Mouse (Mus musculus) MEL (cell line): Measurements from ENCODE around the gene Cxcl10. TPM values are rescaled to one million over a fixed set of nuclear protein-coding genes. Genes with fewer than 3 reads are reported as not detected.

Experiments used
- DNase-seq: peaks from one replicate; pipeline ENCODE4 v3.0.0; 2011; ENCODE audit warnings: low read depth, low spot score
- H3K27ac ChIP-seq: 2 replicates; pipeline ENCODE4 v1.5.1; 2012; ENCODE audit warnings: low read depth, mild to moderate bottlenecking, control low read depth, low read length, moderate library complexity; ENCODE audit not compliant: control insufficient read depth
- H3K27me3 ChIP-seq, 2 experiments: fragments of 150-350 bp in 1 of 2; sonication (generic) in 1 of 2; 2 replicates each; pipeline ENCODE4 v1.6.1; 2012; ENCODE audit warnings: low read length in 2 of 2, mild to moderate bottlenecking in 2 of 2, improper control_type of control experiment in 1 of 2, moderate library complexity in 1 of 2; ENCODE audit not compliant: insufficient read depth in 2 of 2, control insufficient read depth in 1 of 2
- H3K36me3 ChIP-seq, 2 experiments: 2 replicates each; pipeline ENCODE4 v1.6.1; 2012 to 2014; ENCODE audit warnings: low read length in 2 of 2, improper control_type of control experiment in 1 of 2, inconsistent platforms in 1 of 2, mild to moderate bottlenecking in 1 of 2; ENCODE audit not compliant: insufficient read depth in 2 of 2, control insufficient read depth in 1 of 2
- H3K4me1 ChIP-seq, 2 experiments: fragments of 150-350 bp in 1 of 2; sonication (generic) in 1 of 2; 2 replicates each; pipeline ENCODE4 v1.6.1; 2012; ENCODE audit warnings: low read length in 2 of 2, improper control_type of control experiment in 1 of 2, mild to moderate bottlenecking in 1 of 2; ENCODE audit not compliant: insufficient read depth in 2 of 2, control insufficient read depth in 1 of 2
- H3K4me3 ChIP-seq, 2 experiments: fragments of 150-350 bp in 1 of 2; sonication (generic) in 1 of 2; 2 replicates each; pipeline ENCODE4 v1.5.1; 2012; ENCODE audit warnings: low read depth in 2 of 2, low read length in 2 of 2, mild to moderate bottlenecking in 2 of 2, moderate library complexity in 2 of 2, control low read depth in 1 of 2, improper control_type of control experiment in 1 of 2; ENCODE audit not compliant: control insufficient read depth in 1 of 2, insufficient read depth in 1 of 2
- H3K79me2 ChIP-seq: 2 replicates; pipeline ENCODE4 v1.6.1; 2012; ENCODE audit warnings: mild to moderate bottlenecking, low read length, moderate library complexity; ENCODE audit not compliant: control insufficient read depth, poor library complexity, insufficient read depth
- H3K9ac ChIP-seq: 2 replicates; pipeline ENCODE4 v1.6.1; 2012; ENCODE audit warnings: low read depth, mild to moderate bottlenecking, control low read depth, low read length, moderate library complexity; ENCODE audit not compliant: control insufficient read depth, poor library complexity, severe bottlenecking
- H3K9me3 ChIP-seq: fragments of 150-350 bp; sonication (generic); replicated peaks from 2 replicates; pipeline ENCODE4 v1.6.1; 2012; ENCODE audit warnings: mild to moderate bottlenecking, low read length, improper control_type of control experiment, moderate library complexity; ENCODE audit not compliant: insufficient read depth
- BHLHE40 ChIP-seq: IDR thresholded peaks from 2 replicates; pipeline ENCODE4 v1.6.1; 2012; ENCODE audit warnings: low read depth, mild to moderate bottlenecking, inconsistent platforms, low read length, improper control_type of control experiment, borderline replicate concordance
- CHD1 ChIP-seq: IDR thresholded peaks from 2 replicates; pipeline ENCODE4 v1.6.1; 2012; ENCODE audit warnings: low read depth, mild to moderate bottlenecking, inconsistent platforms, low read length, improper control_type of control experiment
- CHD2 ChIP-seq: IDR thresholded peaks from 2 replicates; pipeline ENCODE4 v1.6.1; 2011; ENCODE audit warnings: low read length, improper control_type of control experiment
- CTCF ChIP-seq, 3 experiments: IDR thresholded peaks in 2 of 3; conservative IDR thresholded peaks in 1 of 3; 2 replicates each; pipeline ENCODE4 v1.5.1; 2011 to 2012; ENCODE audit warnings: low read length in 3 of 3, low read depth in 2 of 3, mild to moderate bottlenecking in 2 of 3, improper control_type of control experiment in 1 of 3, inconsistent platforms in 1 of 3, mixed read lengths in 1 of 3, moderate library complexity in 1 of 3; ENCODE audit not compliant: control insufficient read depth in 1 of 3, insufficient read depth in 1 of 3, poor library complexity in 1 of 3, severe bottlenecking in 1 of 3
- ELF1 ChIP-seq: IDR thresholded peaks from 2 replicates; pipeline ENCODE4 v1.6.1; 2014; ENCODE audit warnings: low read depth, mild to moderate bottlenecking, inconsistent platforms, low read length, improper control_type of control experiment, moderate library complexity
- EP300 ChIP-seq, 2 experiments: IDR thresholded peaks; 2 replicates each; pipeline ENCODE4 v1.6.1; 2011; ENCODE audit warnings: improper control_type of control experiment in 2 of 2, low read length in 2 of 2, low read depth in 1 of 2, mild to moderate bottlenecking in 1 of 2
- ETS1 ChIP-seq: IDR thresholded peaks from 2 replicates; pipeline ENCODE4 v1.6.1; 2012; ENCODE audit warnings: low read depth, mild to moderate bottlenecking, inconsistent platforms, low read length, improper control_type of control experiment, moderate library complexity
- GABPA ChIP-seq: IDR thresholded peaks from 2 replicates; pipeline ENCODE4 v1.6.1; 2012; ENCODE audit warnings: low read depth, mild to moderate bottlenecking, inconsistent platforms, low read length, improper control_type of control experiment, moderate library complexity
- GATA1 ChIP-seq: IDR thresholded peaks from 2 replicates; pipeline ENCODE4 v1.6.1; 2011; ENCODE audit warnings: low read depth, low read length, improper control_type of control experiment
- HCFC1 ChIP-seq: IDR thresholded peaks from 2 replicates; pipeline ENCODE4 v1.6.1; 2012; ENCODE audit warnings: low read depth, mild to moderate bottlenecking, inconsistent platforms, low read length, improper control_type of control experiment, moderate library complexity
- KAT2A ChIP-seq: conservative IDR thresholded peaks from 2 replicates; pipeline ENCODE4 v1.6.1; 2012; ENCODE audit warnings: low read depth, low read length, improper control_type of control experiment, inconsistent platforms
- MAFK ChIP-seq: IDR thresholded peaks from 2 replicates; pipeline ENCODE4 v1.6.1; 2011; ENCODE audit warnings: low read depth, mild to moderate bottlenecking, low read length, improper control_type of control experiment, borderline replicate concordance
- MAX ChIP-seq: IDR thresholded peaks from 2 replicates; pipeline ENCODE4 v1.6.1; 2011; ENCODE audit warnings: low read length, improper control_type of control experiment
- MXI1 ChIP-seq: IDR thresholded peaks from 2 replicates; pipeline ENCODE4 v1.6.1; 2011; ENCODE audit warnings: mild to moderate bottlenecking, low read depth, low read length, improper control_type of control experiment
- MYB ChIP-seq: IDR thresholded peaks from 2 replicates; pipeline ENCODE4 v1.6.1; 2011; ENCODE audit warnings: mild to moderate bottlenecking, low read depth, low read length, improper control_type of control experiment
- MYC ChIP-seq: IDR thresholded peaks from 2 replicates; pipeline ENCODE4 v1.6.1; 2011; ENCODE audit warnings: low read depth, mild to moderate bottlenecking, low read length, improper control_type of control experiment, moderate library complexity
- NELFE ChIP-seq: IDR thresholded peaks from 2 replicates; pipeline ENCODE4 v1.6.1; 2011; ENCODE audit warnings: low read depth, low read length, improper control_type of control experiment
- NRF1 ChIP-seq: IDR thresholded peaks from 2 replicates; pipeline ENCODE4 v1.6.1; 2014; ENCODE audit warnings: low read depth, mild to moderate bottlenecking, inconsistent platforms, low read length, improper control_type of control experiment, moderate library complexity; ENCODE audit not compliant: poor library complexity, insufficient read depth, severe bottlenecking
- POLR2A ChIP-seq, 2 experiments: IDR thresholded peaks; 2 replicates each; pipeline ENCODE4 v1.6.1; 2011 to 2012; ENCODE audit warnings: low read length in 2 of 2, mild to moderate bottlenecking in 2 of 2, control low read depth in 1 of 2, improper control_type of control experiment in 1 of 2, low read depth in 1 of 2, moderate library complexity in 1 of 2; ENCODE audit not compliant: control insufficient read depth in 1 of 2, insufficient read depth in 1 of 2, poor library complexity in 1 of 2
- RAD21 ChIP-seq: IDR thresholded peaks from 2 replicates; pipeline ENCODE4 v1.6.1; 2011; ENCODE audit warnings: mild to moderate bottlenecking, low read depth, low read length, improper control_type of control experiment
- RCOR1 ChIP-seq: IDR thresholded peaks from 2 replicates; pipeline ENCODE4 v1.6.1; 2012; ENCODE audit warnings: low read depth, mild to moderate bottlenecking, inconsistent platforms, low read length, improper control_type of control experiment
- SIN3A ChIP-seq: IDR thresholded peaks from 2 replicates; pipeline ENCODE4 v1.6.1; 2012; ENCODE audit warnings: low read length, improper control_type of control experiment, inconsistent platforms
- SMC3 ChIP-seq: IDR thresholded peaks from 2 replicates; pipeline ENCODE4 v1.6.1; 2011; ENCODE audit warnings: low read depth, low read length, improper control_type of control experiment
- TAL1 ChIP-seq: IDR thresholded peaks from 2 replicates; pipeline ENCODE4 v1.6.1; 2012; ENCODE audit warnings: mild to moderate bottlenecking, inconsistent platforms, low read length, moderate library complexity, mixed read lengths
- TCF12 ChIP-seq: IDR thresholded peaks from 2 replicates; pipeline ENCODE4 v1.6.1; 2014; ENCODE audit warnings: low read depth, mild to moderate bottlenecking, inconsistent platforms, low read length, improper control_type of control experiment, moderate library complexity
- UBTF ChIP-seq: IDR thresholded peaks from 2 replicates; pipeline ENCODE4 v1.6.1; 2012; ENCODE audit warnings: low read depth, mild to moderate bottlenecking, inconsistent platforms, low read length, improper control_type of control experiment, moderate library complexity, borderline replicate concordance; ENCODE audit not compliant: insufficient read depth
- USF1 ChIP-seq: IDR thresholded peaks from 2 replicates; pipeline ENCODE4 v1.6.1; 2014; ENCODE audit warnings: low read depth, mild to moderate bottlenecking, inconsistent platforms, low read length, improper control_type of control experiment, moderate library complexity
- USF2 ChIP-seq, 2 experiments: IDR thresholded peaks; 2 replicates each; pipeline ENCODE4 v1.6.1; 2011 to 2012; ENCODE audit warnings: improper control_type of control experiment in 2 of 2, low read length in 2 of 2, borderline replicate concordance in 1 of 2, inconsistent platforms in 1 of 2, low read depth in 1 of 2, mild to moderate bottlenecking in 1 of 2; ENCODE audit not compliant: insufficient read depth in 1 of 2
- ZC3H11A ChIP-seq: IDR thresholded peaks from 2 replicates; pipeline ENCODE4 v1.6.1; 2012; ENCODE audit warnings: low read depth, mild to moderate bottlenecking, inconsistent platforms, low read length, improper control_type of control experiment
- ZKSCAN1 ChIP-seq: IDR thresholded peaks from 2 replicates; pipeline ENCODE4 v1.6.1; 2012; ENCODE audit warnings: low read depth, mild to moderate bottlenecking, inconsistent platforms, low read length, improper control_type of control experiment, moderate library complexity
- ZMIZ1 ChIP-seq: IDR thresholded peaks from 2 replicates; pipeline ENCODE4 v1.6.1; 2012; ENCODE audit warnings: low read depth, mild to moderate bottlenecking, inconsistent platforms, low read length, improper control_type of control experiment, moderate library complexity
- ZNF384 ChIP-seq: IDR thresholded peaks from 2 replicates; pipeline ENCODE4 v1.6.1; 2012; ENCODE audit warnings: low read depth, mild to moderate bottlenecking, inconsistent platforms, low read length, improper control_type of control experiment
- polyA plus RNA-seq, 2 experiments: library from polyadenylated mRNA; stranded (reverse) in 1 of 2; unstranded in 1 of 2; fragments of >175 nt in 1 of 2; fragments of >200 nt in 1 of 2; gene quantifications; 2 replicates each; pipeline versions ENCODE4 v1.2.1 to v1.2.4; 2012; ENCODE audit warnings: low replicate concordance in 2 of 2, low read depth in 1 of 2; ENCODE audit not compliant: insufficient read length in 2 of 2, insufficient read depth in 1 of 2, missing spikeins in 1 of 2
- total RNA-seq: library from RNA; depleted of rRNA; stranded (reverse); fragments of 300-350 nt; gene quantifications from 2 replicates; pipeline ENCODE4 v1.2.3, GENCODE M21; 2012

Gene Cxcl10
- total and polyA plus RNA-seq, 3 experiments, result 0.11 TPM; not detected in 2

DNA sequence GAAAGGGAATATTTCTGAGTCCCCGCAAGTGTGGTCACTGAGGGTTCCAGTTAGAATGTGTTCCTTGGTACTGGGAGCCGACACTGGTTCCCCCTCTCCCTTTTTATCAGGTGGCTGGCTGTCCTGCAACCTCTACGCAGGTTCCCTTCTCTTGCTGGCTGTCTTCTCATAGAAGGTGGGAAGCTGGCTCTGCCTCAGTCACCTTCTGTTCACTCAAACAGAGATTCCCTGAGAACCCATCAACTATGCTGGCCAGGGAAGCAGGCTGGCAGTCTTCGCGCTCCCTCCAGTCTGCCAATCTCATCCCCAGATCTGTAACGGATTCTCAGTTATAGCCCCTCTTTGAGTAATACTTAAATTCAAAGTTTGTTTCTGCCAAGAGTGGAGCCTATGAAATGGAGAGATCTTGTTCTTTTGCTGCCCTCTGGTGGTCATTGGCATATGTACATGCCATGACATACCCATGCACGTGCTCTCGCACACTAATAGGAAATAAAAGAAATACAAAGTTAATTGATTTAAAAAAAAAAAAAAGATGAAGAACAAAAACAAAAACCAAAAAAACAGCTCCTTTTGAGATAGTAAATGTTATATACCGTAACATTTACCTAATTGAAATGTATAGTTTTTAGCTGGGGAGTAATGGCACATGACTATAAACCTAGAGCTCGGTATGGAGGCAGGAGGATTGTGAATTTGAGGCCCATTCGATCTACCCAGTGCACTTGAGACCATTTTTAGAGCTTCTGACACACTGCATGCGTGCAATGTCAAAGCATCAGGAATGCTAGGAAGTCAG lies 33.1 kb upstream of the Cxcl10 start:
- no peak overlapping the region for H3K27ac ChIP-seq
- 0 out of 4 replicates have a peak, but pooled peaks cover 0 to 3% of the 10 kb centered on the region in 2 experiments for H3K36me3 ChIP-seq
- H3K4me3 ChIP-seq, result peak overlapping the region; percentile 48 to 51
- peaks cover 0 to 3% of the 10 kb centered on the region in 2 experiments; a peak in 2 of 4 replicates for H3K4me1 ChIP-seq
- peak; percentile 92 for DNase-seq
- peak overlapping the region; percentile 67 for H3K9ac ChIP-seq
- no peaks in the 10 kb centered on the region; a peak in 1 of 4 replicates for H3K27me3 ChIP-seq
- TF ChIP-seq MAFK (no peak), USF1 (peak; percentile 46; the same call in 1 of the 2 replicates), RAD21 (peak; percentile 95), NELFE (no peak), POLR2A (IDR thresholded peaks at IDR 0.05; ENCODE audit: control insufficient read depth in 1 of 2, insufficient read depth in 1 of 2, low read depth in 1 of 2, low read length in 2 of 2, poor library complexity in 1 of 2) (no peak), ELF1 (no peak), TCF12 (0 out of 2 replicates have a peak, but pooled peaks have one; percentile 34), ZKSCAN1 (no peak), KAT2A (no peak), UBTF (no peak), NRF1 (no peak), HCFC1 (no peak), MYC (peak; percentile 100), CHD2 (no peak), ETS1 (no peak), GABPA (no peak), SMC3 (peak; percentile 90), CTCF (IDR thresholded peaks at IDR 0.05 in 2 of 3, conservative IDR thresholded peaks at IDR 0.05 in 1 of 3; ENCODE audit: control insufficient read depth in 1 of 3, insufficient read depth in 1 of 3, low read depth in 2 of 3, low read length in 3 of 3, poor library complexity in 1 of 3, severe bottlenecking in 1 of 3) (peak; percentile 63 to 91 (median 69)), ZC3H11A (peak; percentile 90), USF2 (IDR thresholded peaks at IDR 0.05; ENCODE audit: borderline replicate concordance in 1 of 2, insufficient read depth in 1 of 2, low read depth in 1 of 2, low read length in 2 of 2) (no peak), EP300 (IDR thresholded peaks at IDR 0.05; ENCODE audit: low read depth in 1 of 2, low read length in 2 of 2) (no peak), ZNF384 (peak; percentile 36; the same call in 1 of the 2 replicates), BHLHE40 (peak; percentile 98), MAX (peak; percentile 97), ZMIZ1 (no peak), SIN3A (peak; percentile 86), TAL1 (no peak), CHD1 (no peak), RCOR1 (no peak), MXI1 (peak; percentile 98), MYB (no peak), GATA1 (peak; percentile 38; the same call in 1 of the 2 replicates)
- H3K79me2 ChIP-seq, result no peaks in the 10 kb centered on the region
- no peaks in the 10 kb centered on the region for H3K9me3 ChIP-seq
